Mouse (Mus musculus): ENCODE measurements around the gene Acat3. TPM values are rescaled to one million over a fixed set of nuclear protein-coding genes. Genes with fewer than 3 reads are reported as not detected.

Acat3 gene
- polyA plus RNA-seq (2012) = 0.05 TPM in 1 of 2 replicates, not detected in the other

GRCm38 (mm10) chr17:12940151-12940805 is at the start of gene Acat3:
Gene Acat3, minus strand, starts transcription at chr17:12940600.
- TF ChIP-seq GATA1 (IDR thresholded peaks at IDR 0.05; ENCODE audit: low read length) = no peak

DNA sequence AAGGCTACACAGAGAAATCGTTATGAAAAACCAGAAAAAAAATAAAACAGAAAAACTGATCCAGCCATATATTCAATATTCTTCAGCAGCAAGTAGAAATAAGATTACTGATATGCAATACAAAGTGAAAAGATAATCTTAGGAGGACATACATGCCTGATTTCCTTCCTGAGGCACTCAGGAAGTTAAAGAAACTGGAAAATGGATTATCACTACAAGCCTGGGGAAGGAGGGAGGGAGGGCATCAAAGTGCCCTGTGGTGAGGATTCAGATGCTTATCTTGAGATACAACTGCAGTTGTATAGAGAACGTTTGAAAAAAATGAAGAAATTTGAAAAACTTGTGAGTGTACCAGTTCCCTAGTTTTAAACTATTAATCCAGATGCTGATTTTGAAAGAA is 43.6 kb upstream of the Acat3 start:
- peak; percentile 6 for TF ChIP-seq GATA1 (IDR thresholded peaks at IDR 0.05; ENCODE audit: low read length)

- TF ChIP-seq GATA1 (IDR thresholded peaks at IDR 0.05; ENCODE audit: low read length) = no peak
Observed at GRCm38 (mm10) chr17:12978546-12978945, 38.1 kb upstream of the Acat3 start.

DNA sequence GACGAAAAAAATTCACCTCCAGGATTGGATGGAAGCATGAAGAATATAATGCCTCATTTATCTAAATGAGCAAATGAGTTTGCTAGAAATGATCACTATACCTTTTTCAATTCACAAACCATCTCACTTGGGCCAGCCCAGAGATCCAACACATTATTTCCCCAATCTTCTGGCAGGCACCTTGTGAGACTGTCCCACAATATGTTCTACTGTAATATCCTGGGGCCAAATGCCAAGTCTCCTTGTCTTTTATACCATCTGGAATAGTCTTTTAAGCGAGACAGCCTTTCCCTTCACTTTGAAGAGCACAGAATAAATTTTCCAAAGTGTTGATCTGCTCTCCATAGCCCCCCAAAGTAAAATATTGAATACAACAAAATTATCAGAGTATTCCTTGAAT is 33.5 kb upstream of the Acat3 start:
- TF ChIP-seq GATA1 (IDR thresholded peaks at IDR 0.05; ENCODE audit: low read length) = no peak

DNA sequence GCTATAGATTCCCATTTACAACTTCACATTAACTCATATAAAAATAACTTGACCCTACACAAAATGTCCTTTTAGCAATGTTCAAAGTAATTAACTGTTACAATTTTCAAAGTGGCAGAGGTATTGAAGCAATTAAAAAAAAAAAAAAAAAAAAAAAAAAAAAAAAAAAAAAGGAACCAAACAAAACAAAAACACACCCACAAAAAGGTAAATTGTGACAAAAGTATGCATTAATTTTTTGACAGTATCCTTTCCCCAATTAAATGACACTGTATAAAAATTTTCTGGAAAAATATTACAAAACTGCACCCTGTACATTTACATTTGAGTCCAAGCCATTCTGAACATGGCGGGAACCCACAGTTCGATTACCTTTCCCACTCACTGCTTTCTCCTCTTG is 26.8 kb upstream of the Acat3 start:
- TF ChIP-seq GATA1 (IDR thresholded peaks at IDR 0.05; ENCODE audit: low read length) = no peak

DNA sequence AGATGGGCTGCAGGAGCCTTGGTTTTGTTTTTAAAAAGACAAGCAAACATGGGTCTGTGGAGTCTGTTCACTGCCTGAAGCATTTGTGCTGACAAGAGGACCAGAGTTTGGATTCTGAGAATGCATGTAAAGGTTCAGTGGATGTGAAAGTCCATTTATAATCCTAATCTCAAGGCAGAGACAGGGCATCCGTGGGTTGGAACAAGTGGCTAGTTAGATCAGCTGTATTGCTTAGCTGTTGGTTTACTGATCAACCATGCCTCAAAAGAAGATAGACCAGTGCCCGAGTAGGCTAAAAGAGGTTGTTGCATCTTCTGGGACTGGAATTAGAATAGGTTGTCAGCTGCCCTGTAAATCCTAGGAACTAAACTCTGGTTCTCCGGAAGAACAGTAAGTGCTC is 23.1 kb upstream of the Acat3 start:
- TF ChIP-seq GATA1 (IDR thresholded peaks at IDR 0.05; ENCODE audit: low read length) = no peak

DNA sequence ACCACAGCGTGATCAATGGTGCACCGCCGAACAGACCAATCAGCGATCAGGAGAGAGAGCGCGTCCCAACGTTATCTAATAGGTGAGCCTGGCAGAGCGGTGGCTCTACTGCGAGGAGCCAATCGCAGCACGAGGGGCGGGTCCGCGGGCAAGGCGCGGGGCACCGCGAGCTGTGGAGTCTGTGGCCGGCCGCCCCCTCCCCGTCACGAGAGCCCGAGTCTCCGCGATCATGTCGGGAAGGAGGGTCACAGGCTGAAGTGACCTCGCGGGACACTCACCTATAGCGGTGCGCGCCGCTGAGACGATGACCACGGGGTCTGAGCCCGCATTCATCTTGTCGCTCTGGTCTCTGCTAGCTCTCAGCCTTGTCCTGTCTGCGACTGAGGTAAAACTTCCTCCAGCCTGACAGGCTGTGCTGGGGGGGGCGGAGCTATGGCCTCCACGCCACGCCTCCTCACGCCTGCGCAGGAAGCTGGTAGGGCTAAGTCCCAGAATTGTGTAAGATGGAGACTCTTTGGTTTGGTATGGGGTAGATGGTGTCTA is 20.0 kb upstream of the Acat3 start, which contains the start of gene Acat2:
Gene Acat2 (minus strand): TSS at position 417 of the 543 bp plus-strand sequence.
- TF ChIP-seq GATA1 (IDR thresholded peaks at IDR 0.05; ENCODE audit: low read length) = no peak

- no peak for TF ChIP-seq GATA1 (IDR thresholded peaks at IDR 0.05; ENCODE audit: low read length)
Observed at GRCm38 (mm10) chr17:12956664-12957063, 16.3 kb upstream of the Acat3 start.

- TF ChIP-seq GATA1 (IDR thresholded peaks at IDR 0.05; ENCODE audit: low read length) = no peak
Observed at GRCm38 (mm10) chr17:12949669-12950068, 9.3 kb upstream of the Acat3 start.

DNA sequence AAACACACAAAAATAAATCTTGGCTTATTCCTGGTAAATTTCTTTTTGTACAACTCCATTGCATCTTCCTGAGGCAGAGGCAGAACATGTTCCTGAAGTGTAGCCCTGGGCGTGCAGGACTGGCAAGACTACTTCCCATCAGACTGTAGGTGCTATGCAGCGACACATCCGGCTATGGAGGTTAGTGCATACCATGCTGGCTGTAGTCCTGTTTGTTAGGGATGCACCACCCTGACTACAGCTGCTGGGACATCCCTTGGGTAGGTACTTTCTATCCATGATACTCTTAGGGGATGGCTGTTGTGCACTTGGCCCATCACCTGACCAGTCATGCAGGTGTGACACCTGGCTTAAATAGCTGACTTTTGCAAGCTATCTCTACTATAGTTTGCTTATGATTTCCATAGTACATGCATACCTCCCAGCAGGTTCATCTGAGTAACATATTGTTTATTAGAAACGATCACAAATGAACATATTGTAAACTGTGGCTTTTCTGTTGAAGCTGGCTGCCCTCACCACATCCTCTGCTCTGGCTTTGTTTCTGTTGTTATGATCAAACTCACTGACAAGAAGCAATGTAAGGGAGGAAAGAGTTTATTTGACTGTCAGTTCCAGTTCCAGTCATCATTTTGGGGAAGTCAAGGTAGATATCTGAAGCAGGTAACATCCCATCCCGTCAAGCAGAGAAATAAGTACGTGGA is 2.2 kb upstream of the Acat3 start:
- no peak for TF ChIP-seq GATA1 (IDR thresholded peaks at IDR 0.05; ENCODE audit: low read length)

GRCm38 (mm10) chr17:12941543-12942260 is 1.3 kb upstream of the Acat3 start:
- no peak for TF ChIP-seq GATA1 (IDR thresholded peaks at IDR 0.05; ENCODE audit: low read length)

DNA sequence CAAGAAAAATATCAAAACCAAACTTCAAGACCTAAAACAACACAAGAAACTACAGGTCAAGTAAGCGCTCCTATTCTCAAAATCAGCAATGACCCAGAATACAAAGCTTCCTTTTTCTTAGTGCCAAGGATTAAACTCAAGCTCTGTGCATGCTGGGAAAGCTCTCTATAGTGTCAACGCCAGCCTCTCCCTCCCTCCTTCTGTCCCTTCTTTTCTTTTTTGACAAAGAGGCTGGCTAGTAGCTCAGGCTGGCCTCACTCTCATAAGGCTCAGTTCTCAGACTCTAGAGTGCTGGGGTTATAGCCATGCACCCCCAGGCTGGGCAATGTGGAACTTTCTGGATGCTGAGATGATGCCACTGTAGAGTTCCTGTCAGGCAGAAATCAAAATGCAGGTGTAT is 2.3 kb downstream of the Acat3 start:
- no peak for TF ChIP-seq GATA1 (IDR thresholded peaks at IDR 0.05; ENCODE audit: low read length)

GRCm38 (mm10) chr17:12937412-12937970 is 2.9 kb downstream of the Acat3 start:
- no peak for TF ChIP-seq GATA1 (IDR thresholded peaks at IDR 0.05; ENCODE audit: low read length)

DNA sequence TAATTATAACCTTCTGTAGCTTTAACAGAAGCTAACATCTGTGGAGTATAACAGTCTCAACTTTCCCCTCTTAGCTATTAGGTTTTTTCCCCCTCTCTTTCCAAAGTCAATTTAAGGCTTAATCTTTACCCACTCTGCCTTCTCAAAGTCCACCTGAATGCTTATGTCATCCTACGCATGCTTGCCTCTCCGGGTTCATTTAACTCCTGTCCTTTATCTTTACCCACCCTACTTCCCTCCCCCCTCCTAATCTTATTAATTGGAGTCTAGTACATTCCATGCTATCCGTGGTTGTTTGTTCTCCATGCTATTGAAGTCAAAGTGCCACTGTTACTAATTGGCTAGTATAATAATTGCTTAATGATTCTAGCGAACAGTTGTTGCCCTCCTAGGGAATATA is 4.7 kb downstream of the Acat3 start:
- no peak for TF ChIP-seq GATA1 (IDR thresholded peaks at IDR 0.05; ENCODE audit: low read length)

DNA sequence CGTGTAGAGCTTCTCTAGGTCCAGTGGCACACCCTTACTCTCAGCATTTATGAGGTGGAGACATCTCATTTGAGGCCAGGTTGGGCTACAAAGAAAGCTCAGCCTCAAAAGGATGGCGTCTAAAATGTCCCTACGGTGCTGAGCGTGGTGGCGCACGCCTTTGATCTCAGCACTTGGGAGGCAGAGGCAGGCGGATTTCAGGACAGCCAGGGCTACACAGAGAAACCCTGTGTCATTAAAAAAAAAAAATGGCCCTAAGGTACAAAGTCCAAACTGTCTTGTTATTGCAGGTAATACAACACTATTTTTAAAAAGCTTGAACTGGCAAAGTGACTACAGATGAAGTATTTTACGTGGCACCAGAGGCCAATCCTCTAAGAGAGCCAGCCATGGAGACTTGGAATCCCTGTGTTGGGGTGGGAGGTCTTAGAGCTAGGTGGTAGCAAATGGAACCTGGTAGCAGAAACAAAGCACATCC is 14.7 kb downstream of the Acat3 start:
- no peak for TF ChIP-seq GATA1 (IDR thresholded peaks at IDR 0.05; ENCODE audit: low read length)

DNA sequence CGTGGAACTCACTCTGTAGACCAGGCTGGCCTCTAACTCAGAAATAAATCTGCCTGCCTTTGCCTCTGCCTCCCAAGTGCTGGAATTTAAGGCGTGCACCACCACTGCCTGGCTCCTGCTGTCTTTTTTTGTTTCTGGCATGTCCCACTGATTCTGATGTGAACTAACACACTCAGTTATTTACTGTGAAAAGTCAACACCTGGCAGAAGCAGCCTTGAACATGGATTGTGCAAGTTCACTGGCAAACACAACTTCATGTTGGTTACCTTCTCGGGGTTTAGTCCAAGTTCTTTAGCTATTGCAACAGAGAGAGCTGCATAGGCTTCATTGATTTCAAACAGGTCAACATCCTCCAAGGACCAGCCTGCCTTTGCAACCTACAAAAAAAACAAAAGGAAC is 15.4 kb downstream of the Acat3 start:
- no peak for TF ChIP-seq GATA1 (IDR thresholded peaks at IDR 0.05; ENCODE audit: low read length)

All from G1E-ER4 (cell line).